Mouse (Mus musculus) embryonic facial prominence, embryonic 13.5 days (tissue): Measurements from ENCODE around the gene Slc16a10. TPM values are rescaled to one million over a fixed set of nuclear protein-coding genes. Genes with fewer than 3 reads are reported as not detected.

Experiments
- ATAC-seq: fragments of 200-750 bp; cut with Nextera tagmentation; 2 replicates; pipeline ENCODE4 v1.8.0; 2017; ENCODE audit warnings: low read depth; ENCODE audit not compliant: insufficient number of reproducible peaks, insufficient read depth, low FRiP score, low TSS enrichment
- H3K27ac ChIP-seq: fragments of 300-500 bp; sonication (generic); 2 replicates; pipeline ENCODE4 v1.5.1; 2015; ENCODE audit warnings: moderate library complexity, mild to moderate bottlenecking, inconsistent platforms
- H3K27me3 ChIP-seq: fragments of 300-500 bp; sonication (generic); 2 replicates; pipeline ENCODE4 v1.6.1; 2015; ENCODE audit warnings: mild to moderate bottlenecking, inconsistent platforms
- H3K36me3 ChIP-seq: fragments of 300-500 bp; sonication (generic); 2 replicates; pipeline ENCODE4 v1.6.1; 2015; ENCODE audit warnings: mild to moderate bottlenecking, inconsistent platforms
- H3K4me1 ChIP-seq: fragments of 300-500 bp; sonication (generic); 2 replicates; pipeline ENCODE4 v1.6.1; 2015; ENCODE audit warnings: inconsistent platforms
- H3K4me2 ChIP-seq: fragments of 300-500 bp; sonication (generic); 2 replicates; pipeline ENCODE4 v1.6.1; 2015; ENCODE audit warnings: moderate library complexity, mild to moderate bottlenecking, inconsistent platforms
- H3K4me3 ChIP-seq: fragments of 300-500 bp; sonication (generic); 2 replicates; pipeline ENCODE4 v1.5.1; 2015; ENCODE audit warnings: mild to moderate bottlenecking, inconsistent platforms
- H3K9ac ChIP-seq: fragments of 300-500 bp; sonication (generic); 2 replicates; pipeline ENCODE4 v1.6.1; 2015; ENCODE audit warnings: mild to moderate bottlenecking, inconsistent platforms
- H3K9me3 ChIP-seq: fragments of 300-500 bp; sonication (generic); 2 replicates; pipeline ENCODE4 v1.6.1; 2016; ENCODE audit warnings: inconsistent platforms
- WGBS: fragments of 180-500 bp; shearing (Covaris S2); methylation state at CpG from one replicate; pipeline ENCODE4 v1.1.7; 2015; ENCODE audit warnings: mixed read lengths; 5-methylcytosine and 5-hydroxymethylcytosine counted together
- polyA plus RNA-seq: library from polyadenylated mRNA; unstranded; fragments of >200 nt; fragmentation: Nextera tagmentation; extraction: Ambion mirVana; gene quantifications from 2 replicates; pipeline ENCODE4 v1.2.1, GENCODE M21; 2015

Slc16a10 gene
- polyA plus RNA-seq, 1 experiment from 2014 or later: 6.8 TPM

DNA sequence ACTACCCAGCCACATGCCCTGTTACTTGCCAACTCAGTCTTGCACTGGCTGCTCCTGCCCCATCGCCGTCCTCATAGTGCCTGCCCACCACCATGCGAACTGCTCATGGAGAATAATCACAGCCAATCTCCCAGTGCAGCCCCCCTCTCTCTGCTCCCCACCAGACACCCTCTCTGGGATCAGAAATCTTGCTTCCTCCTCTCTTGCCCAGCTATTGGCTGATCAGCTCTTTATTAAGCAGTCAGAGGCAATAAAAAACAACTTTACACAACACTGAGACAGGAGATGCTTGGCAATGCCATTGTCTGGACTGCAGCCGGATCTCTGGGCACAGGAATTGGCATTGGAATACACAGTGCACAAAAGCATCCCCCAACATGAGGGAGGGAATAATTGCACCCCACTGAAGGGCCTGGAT lies 28.1 kb upstream of the Slc16a10 start:
- Histone ChIP-seq H3K4me3 (no peak overlapping the region), H3K36me3 (no peaks in the 10 kb centered on the region), H3K27ac (no peak overlapping the region), H3K9me3 (no peaks in the 10 kb centered on the region), H3K9ac (no peak overlapping the region), H3K4me1 (peaks cover 13% of the 10 kb centered on the region), H3K4me2 (no peak overlapping the region), H3K27me3 (no peaks in the 10 kb centered on the region)
- ATAC-seq: no peak
- WGBS: 83% methylated on average over 4 of the region's 4 CpGs

DNA sequence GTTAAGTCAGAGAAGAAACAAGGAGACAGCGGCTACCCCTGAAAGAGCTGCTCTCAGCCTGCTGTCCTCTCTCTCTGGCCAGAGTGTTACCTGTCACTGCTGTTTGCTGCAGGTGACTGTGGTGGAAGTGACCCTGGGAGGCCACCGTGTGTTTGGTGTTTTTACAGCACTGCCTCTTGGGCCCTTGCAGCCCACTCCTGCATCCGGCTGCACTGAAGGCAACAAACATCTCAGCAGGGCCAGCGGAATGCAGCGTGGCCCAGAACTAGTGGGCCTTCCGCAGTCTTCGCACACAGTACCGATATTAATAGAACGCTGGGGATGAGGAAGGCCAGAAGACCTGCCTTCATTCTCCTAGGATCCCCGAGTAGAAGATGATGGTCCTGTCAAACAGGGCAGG lies 27.5 kb upstream of the Slc16a10 start:
- Histone ChIP-seq H3K27ac (no peak overlapping the region), H3K4me3 (no peak overlapping the region), H3K9ac (no peak overlapping the region), H3K4me1 (peaks cover 18% of the 10 kb centered on the region), H3K36me3 (no peaks in the 10 kb centered on the region), H3K27me3 (no peaks in the 10 kb centered on the region), H3K4me2 (no peak overlapping the region), H3K9me3 (no peaks in the 10 kb centered on the region)
- no peak for ATAC-seq
- WGBS: 83% methylated on average over 10 of the region's 10 CpGs

DNA sequence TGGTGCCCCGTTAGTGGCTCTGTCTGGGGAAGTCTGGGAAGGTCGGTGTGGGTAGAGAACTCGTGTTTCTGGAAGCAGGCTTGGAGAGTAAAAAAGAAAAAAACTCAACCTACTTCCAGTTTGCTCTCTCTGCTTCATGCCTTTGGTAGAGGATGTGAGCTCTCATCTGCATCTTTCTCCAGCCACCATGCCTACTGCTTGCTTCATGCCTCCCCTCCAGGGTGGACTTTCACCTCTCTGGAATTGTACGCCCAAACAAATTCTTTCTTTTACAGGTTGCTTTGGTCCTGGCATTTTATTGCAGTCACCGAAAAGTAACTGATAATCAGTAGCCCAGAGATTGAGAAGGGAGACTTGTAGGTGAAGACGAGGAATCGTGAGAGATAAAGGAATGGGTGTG lies 27.0 kb upstream of the Slc16a10 start:
- ATAC-seq: no peak
- Histone ChIP-seq H3K4me3 (no peak overlapping the region), H3K9ac (no peak overlapping the region), H3K4me1 (peaks cover 18% of the 10 kb centered on the region), H3K36me3 (no peaks in the 10 kb centered on the region), H3K9me3 (no peaks in the 10 kb centered on the region), H3K4me2 (no peak overlapping the region), H3K27me3 (no peaks in the 10 kb centered on the region), H3K27ac (no peak overlapping the region)
- 81% methylated on average over 7 of the region's 7 CpGs for WGBS

DNA sequence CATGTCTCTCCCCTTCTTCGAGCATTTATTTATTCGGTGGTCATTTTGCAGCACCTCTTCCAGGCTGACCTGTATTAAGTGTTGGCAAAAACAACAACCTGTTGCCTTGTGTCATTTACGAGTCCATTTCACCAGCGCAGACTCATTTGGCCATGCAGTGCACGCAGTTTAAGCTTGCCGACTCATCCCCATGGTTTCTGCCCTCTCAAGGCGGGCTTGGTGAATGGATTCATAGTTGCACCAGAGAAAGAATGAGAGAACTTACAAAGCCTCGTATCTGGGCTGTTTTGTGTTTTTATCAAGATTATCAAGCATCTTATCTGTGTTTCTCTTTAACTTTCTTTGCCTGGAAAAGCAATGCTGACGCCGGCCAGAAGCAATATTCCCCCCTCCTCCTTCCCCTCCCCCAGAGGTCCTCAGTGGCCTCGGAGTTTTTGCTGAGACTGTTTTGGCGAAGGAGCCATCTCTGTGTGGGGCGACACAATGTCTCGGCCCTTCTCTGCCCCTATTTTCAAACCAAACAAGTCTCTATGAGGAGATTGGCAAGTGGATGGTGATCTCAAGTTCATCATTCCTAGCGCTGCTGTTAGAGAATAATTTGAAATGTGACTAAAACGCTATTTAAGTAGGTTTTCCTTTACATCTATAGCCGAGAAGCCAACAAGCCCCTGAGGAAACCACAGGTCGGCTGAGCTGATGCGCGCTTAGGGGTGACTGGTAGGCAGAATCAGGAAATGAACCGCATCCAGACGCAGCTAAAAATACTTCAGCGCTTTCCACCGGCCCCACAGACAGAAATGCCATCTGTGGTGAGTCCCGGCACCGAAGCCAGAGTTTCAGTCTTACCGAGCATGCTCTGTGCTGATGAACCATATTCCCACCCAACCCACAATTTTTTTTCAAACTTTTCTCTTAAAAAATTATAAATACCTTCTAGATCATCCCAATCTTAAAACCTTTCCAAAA lies 22.6 kb upstream of the Slc16a10 start:
- Histone ChIP-seq H3K36me3 (no peaks in the 10 kb centered on the region), H3K27me3 (no peaks in the 10 kb centered on the region), H3K27ac (no peak overlapping the region; the same call in 1 of the 2 replicates), H3K4me2 (no peak overlapping the region), H3K4me1 (peaks cover 5% of the 10 kb centered on the region), H3K4me3 (no peak overlapping the region), H3K9ac (no peak overlapping the region), H3K9me3 (no peaks in the 10 kb centered on the region)
- 72% methylated on average over 27 of the region's 27 CpGs for WGBS
- no peak for ATAC-seq

DNA sequence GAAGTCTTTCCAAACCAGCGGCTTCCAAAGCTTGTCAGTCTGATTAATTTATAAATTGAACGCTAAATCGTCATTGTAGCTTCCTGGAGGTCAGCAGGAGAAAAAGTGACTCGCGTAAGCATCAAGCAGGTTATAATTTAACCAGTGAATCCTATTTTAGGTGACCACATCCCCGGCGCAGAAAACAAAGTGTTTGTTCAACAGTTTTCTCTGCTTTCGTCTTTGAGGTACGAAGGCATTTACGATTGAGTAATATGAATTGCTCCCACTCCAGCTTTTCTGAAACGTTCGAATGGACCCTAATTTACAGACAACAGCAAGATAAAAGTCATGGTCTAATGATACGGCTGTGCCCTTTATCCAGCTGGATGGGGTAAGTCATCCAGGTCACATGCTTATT lies 21.9 kb upstream of the Slc16a10 start:
- H3K27me3 ChIP-seq: no peaks in the 10 kb centered on the region
- WGBS: 89% methylated on average over 13 of the region's 13 CpGs
- no peak overlapping the region for H3K4me3 ChIP-seq
- no peaks in the 10 kb centered on the region for H3K9me3 ChIP-seq
- H3K4me2 ChIP-seq: no peak overlapping the region
- no peak for ATAC-seq
- H3K4me1 ChIP-seq: peaks cover 5% of the 10 kb centered on the region
- H3K9ac ChIP-seq: no peak overlapping the region
- no peaks in the 10 kb centered on the region for H3K36me3 ChIP-seq
- H3K27ac ChIP-seq: no peak overlapping the region

DNA sequence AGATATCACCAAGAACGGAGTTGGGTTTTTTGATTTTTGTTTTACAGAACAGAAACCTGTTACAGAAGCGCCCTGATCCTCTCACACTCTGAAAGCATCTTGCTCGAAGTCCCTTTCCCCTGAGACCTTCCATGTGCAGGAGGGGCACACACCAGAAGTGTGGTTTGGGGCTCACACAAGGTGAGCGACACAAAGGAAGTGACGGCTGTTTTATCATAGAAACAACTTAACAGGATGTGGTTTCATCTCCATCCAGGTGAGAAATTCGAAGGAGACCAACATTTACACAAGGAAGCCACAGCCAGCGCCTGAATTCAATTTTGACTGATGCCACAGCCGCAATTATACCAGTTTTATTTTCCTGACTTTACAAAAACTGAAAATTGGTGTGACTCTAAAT lies 21.3 kb upstream of the Slc16a10 start:
- Histone ChIP-seq H3K27ac (no peak overlapping the region), H3K4me3 (no peak overlapping the region), H3K4me1 (peaks cover 5% of the 10 kb centered on the region), H3K4me2 (no peak overlapping the region), H3K36me3 (no peaks in the 10 kb centered on the region), H3K27me3 (no peaks in the 10 kb centered on the region), H3K9me3 (no peaks in the 10 kb centered on the region), H3K9ac (no peak overlapping the region)
- ATAC-seq: no peak
- 73% methylated on average over 8 of the region's 8 CpGs for WGBS

DNA sequence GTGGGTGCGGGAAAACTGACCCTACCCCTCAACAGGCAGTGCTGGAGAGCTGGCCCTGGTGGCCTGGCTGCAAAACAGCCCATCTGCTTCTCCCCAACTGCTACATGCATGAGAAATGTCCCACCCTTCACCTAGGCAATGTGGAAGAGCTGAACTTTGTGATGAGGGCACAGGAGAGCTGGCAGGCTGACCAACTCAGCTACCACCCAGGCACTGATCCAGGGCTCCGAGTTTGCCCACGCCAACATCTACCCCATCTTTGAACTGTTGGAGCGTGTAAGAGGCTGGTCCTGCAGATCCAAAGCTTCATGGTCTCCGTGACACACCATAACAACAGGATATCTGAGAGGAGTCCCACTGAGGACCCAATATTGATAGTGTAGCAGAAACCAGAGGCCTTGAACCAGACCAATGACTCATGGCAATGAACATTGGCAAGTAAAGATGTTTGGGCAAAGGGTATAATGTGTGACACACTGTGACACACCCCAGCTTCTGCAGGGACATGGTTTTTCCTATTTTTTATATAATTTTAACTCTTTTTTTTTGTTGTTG lies 19.7 kb upstream of the Slc16a10 start:
- no peak overlapping the region for H3K4me2 ChIP-seq
- ATAC-seq: no peak
- H3K27me3 ChIP-seq: no peaks in the 10 kb centered on the region
- 84% methylated on average over 5 of the region's 5 CpGs for WGBS
- H3K9me3 ChIP-seq: no peaks in the 10 kb centered on the region
- no peak overlapping the region for H3K27ac ChIP-seq
- no peak overlapping the region for H3K9ac ChIP-seq
- no peaks in the 10 kb centered on the region for H3K36me3 ChIP-seq
- no peak overlapping the region for H3K4me3 ChIP-seq
- H3K4me1 ChIP-seq: peaks cover 5% of the 10 kb centered on the region

DNA sequence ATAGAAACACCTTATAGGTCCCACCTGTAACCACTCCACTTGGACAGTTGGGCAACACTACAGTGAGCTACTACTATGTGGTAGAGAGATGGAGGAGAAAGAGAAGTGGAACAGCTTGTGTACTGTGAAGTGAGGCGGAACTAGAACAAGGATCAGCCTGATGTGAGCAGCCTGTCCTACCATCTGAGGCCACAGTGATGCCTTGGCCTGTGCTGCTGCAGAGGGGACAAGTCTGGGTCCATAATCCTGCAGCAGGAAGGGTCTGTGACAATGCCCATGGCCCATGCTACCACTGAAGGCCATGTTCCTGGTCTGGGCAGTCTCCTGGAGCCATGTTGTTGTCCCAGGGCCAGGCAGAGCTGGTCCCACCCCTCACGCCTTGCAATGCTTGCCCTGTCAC lies 19.2 kb upstream of the Slc16a10 start:
- Histone ChIP-seq H3K27me3 (no peaks in the 10 kb centered on the region), H3K27ac (no peak overlapping the region), H3K4me1 (peaks cover 5% of the 10 kb centered on the region), H3K9me3 (no peaks in the 10 kb centered on the region), H3K4me2 (no peak overlapping the region), H3K36me3 (no peaks in the 10 kb centered on the region), H3K4me3 (no peak overlapping the region), H3K9ac (no peak overlapping the region)
- no peak for ATAC-seq
- 92% methylated on average over 2 of the region's 2 CpGs for WGBS

DNA sequence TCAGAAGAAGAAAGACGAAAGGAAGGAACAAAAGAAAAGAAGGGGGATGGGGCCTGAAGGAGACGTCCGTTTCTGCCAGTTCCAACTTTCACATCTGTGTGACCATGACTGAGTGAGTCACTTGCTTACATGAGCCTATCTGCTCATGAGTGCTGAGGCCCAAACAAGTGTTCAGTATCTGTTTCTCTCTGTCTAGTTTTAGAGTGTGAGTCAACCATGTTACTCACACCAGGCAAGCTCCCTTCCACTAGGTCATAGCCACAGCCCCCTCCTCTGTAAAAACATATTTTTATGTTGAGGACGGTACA lies 10.4 kb upstream of the Slc16a10 start:
- Histone ChIP-seq H3K27ac (0 out of 2 replicates have a peak overlapping the region, but pooled peaks have one; percentile 78), H3K9ac (no peak overlapping the region), H3K9me3 (no peaks in the 10 kb centered on the region), H3K4me3 (no peak overlapping the region), H3K4me1 (peaks cover 14% of the 10 kb centered on the region), H3K27me3 (no peaks in the 10 kb centered on the region), H3K4me2 (no peak overlapping the region), H3K36me3 (no peaks in the 10 kb centered on the region)
- WGBS: 52% methylated on average over 4 of the region's 4 CpGs
- ATAC-seq: no peak

DNA sequence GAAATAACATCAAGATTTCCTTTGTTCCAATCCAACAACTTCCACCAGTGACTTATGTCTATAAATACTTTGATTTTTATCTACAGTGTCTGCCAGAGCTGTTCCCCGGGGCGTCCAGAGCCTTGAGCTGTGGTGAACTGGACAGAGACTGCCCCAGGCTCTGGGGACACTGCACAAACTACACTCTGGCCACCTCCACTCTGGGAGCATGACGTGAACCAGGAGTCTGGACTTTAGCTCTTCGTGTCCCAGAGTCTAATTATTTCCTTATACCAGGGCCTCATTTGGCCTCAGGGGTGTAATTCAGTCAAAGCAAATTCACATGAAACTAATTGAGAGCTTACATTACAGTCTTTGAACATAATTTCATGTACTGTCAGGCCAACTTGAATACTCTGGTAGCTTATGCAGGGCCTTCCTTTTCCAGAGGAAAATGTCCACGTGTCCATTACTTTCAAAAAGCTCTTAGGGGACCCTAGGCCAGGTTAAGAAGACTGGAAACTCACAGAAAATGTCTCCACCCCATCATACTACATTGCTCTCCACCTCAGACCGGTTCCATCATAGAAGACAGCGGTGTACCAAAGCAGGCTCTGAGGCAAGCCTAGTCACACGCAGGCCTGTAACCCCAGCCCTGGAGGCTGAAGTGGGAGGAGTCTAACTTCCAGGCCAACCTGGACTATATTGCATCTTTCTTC lies 9.9 kb upstream of the Slc16a10 start:
- no peak overlapping the region for H3K4me2 ChIP-seq
- H3K9me3 ChIP-seq: no peaks in the 10 kb centered on the region
- no peak overlapping the region for H3K4me3 ChIP-seq
- WGBS: 31% methylated on average over 8 of the region's 8 CpGs
- peak overlapping the region; percentile 78 for H3K27ac ChIP-seq
- no peaks in the 10 kb centered on the region for H3K36me3 ChIP-seq
- no peaks in the 10 kb centered on the region for H3K27me3 ChIP-seq
- H3K4me1 ChIP-seq: peaks cover 14% of the 10 kb centered on the region
- no peak overlapping the region for H3K9ac ChIP-seq
- no peak for ATAC-seq

DNA sequence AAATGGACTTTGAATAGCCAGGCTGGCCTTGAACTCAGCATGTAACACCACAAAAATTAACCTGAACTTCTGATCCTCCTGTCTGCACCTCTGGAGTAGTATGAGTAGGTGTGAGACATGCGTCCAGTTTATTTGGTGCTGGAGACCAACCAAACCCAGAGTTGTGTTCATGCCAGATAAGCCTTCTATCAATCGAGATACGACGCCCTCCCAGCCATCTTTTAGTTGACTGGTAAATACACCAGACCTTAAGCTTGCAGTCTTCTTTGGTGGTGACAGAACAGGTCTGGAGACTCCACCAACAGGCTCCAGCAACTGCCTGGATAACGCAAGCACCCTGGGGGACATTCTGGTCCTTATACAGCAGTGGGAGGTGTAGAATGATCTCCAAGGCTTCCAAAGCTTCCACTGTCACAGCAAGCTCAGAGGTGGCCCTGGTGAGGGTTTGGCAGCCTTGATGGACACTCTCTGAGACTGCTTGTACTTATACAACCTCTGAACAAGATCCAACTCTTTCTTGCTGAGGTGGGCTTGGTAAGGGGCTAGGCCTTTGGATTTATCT lies 7.6 kb upstream of the Slc16a10 start:
- 89% methylated on average over 5 of the region's 5 CpGs for WGBS
- H3K4me2 ChIP-seq: no peak overlapping the region
- no peak for ATAC-seq

More for the DNA sequence above, 7.6 kb upstream of the Slc16a10 start:
- Histone ChIP-seq H3K27ac (no peak overlapping the region), H3K4me1 (peaks cover 14% of the 10 kb centered on the region), H3K9me3 (no peaks in the 10 kb centered on the region), H3K27me3 (no peaks in the 10 kb centered on the region), H3K36me3 (no peaks in the 10 kb centered on the region), H3K4me3 (no peak overlapping the region), H3K9ac (no peak overlapping the region)
